Mouse (Mus musculus) heart, embryonic 15.5 days (tissue): Measurements from ENCODE around the gene Tsc22d1. TPM values are rescaled to one million over a fixed set of nuclear protein-coding genes. Genes with fewer than 3 reads are reported as not detected.

Source experiments
- ATAC-seq: fragments of 200-750 bp; cut with Nextera tagmentation; replicated peaks from 2 replicates; pipeline ENCODE4 v1.8.0; 2017; ENCODE audit warnings: low read depth, moderate TSS enrichment; ENCODE audit not compliant: insufficient number of reproducible peaks, insufficient read depth, low FRiP score
- H3K27ac ChIP-seq: fragments of 300-500 bp; sonication (generic); 2 replicates; pipeline ENCODE4 v1.5.1; 2015; ENCODE audit warnings: mild to moderate bottlenecking, inconsistent platforms
- H3K27me3 ChIP-seq: fragments of 300-500 bp; sonication (generic); 2 replicates; pipeline ENCODE4 v1.6.1; 2015; ENCODE audit warnings: inconsistent platforms
- H3K36me3 ChIP-seq: fragments of 300-500 bp; sonication (generic); 2 replicates; pipeline ENCODE4 v1.6.1; 2015; ENCODE audit warnings: mild to moderate bottlenecking, inconsistent platforms
- H3K4me1 ChIP-seq: fragments of 300-500 bp; sonication (generic); replicated peaks from 2 replicates; pipeline ENCODE4 v1.6.1; 2015; ENCODE audit warnings: inconsistent platforms
- H3K4me2 ChIP-seq: fragments of 300-500 bp; sonication (generic); 2 replicates; pipeline ENCODE4 v1.6.1; 2015; ENCODE audit warnings: inconsistent platforms, mild to moderate bottlenecking, moderate library complexity
- H3K4me3 ChIP-seq: fragments of 300-500 bp; sonication (generic); 2 replicates; pipeline ENCODE4 v1.5.1; 2015; ENCODE audit warnings: mild to moderate bottlenecking, inconsistent platforms
- H3K9ac ChIP-seq: fragments of 300-500 bp; sonication (generic); 2 replicates; pipeline ENCODE4 v1.6.1; 2015; ENCODE audit warnings: mild to moderate bottlenecking, inconsistent platforms
- H3K9me3 ChIP-seq: fragments of 300-500 bp; sonication (generic); replicated peaks from 2 replicates; pipeline ENCODE4 v1.6.1; 2016; ENCODE audit warnings: inconsistent platforms
- whole genome bisulfite sequencing: fragments of 180-500 bp; shearing (Covaris S2); methylation state at CpG from one replicate; pipeline ENCODE4 v1.1.7; 2015; ENCODE audit warnings: mixed read lengths; 5-methylcytosine and 5-hydroxymethylcytosine counted together
- polyA plus RNA-seq: library from polyadenylated mRNA; unstranded; fragments of >200 nt; fragmentation: Nextera tagmentation; extraction: Ambion mirVana; gene quantifications from 2 replicates; pipeline ENCODE4 v1.2.1, GENCODE M21; 2015

Tsc22d1 gene
- polyA plus RNA-seq, 1 experiment from 2014 or later = 266 TPM

DNA sequence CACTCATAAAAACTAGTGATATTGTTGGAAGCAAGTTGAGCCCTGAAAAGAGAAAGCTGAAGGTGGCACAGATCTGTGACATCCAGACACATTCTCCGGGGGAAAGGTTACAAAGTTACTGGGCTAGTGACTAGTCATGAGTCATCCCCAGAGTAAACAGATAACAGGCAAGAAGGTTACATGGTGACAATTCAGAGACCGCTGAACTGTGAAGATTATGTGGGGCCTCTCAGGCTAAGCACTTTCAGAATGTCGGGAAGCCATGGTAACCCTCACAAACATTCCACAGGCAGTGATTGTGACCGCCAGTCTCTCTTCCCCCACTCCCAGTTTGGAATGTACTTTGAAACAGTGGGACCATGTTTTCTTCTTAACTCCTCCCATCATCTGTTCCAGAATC is 105.8 kb downstream of the Tsc22d1 start:
- peak; percentile 56; the same call in 1 of the 2 replicates for ATAC-seq
- 13% methylated on average over 4 of the region's 4 CpGs for WGBS
- no peaks in the 10 kb centered on the region for H3K27me3 ChIP-seq
- H3K4me3 ChIP-seq = no peak overlapping the region
- 0 out of 2 replicates have a peak overlapping the region, but pooled peaks have one; percentile 4 for H3K4me2 ChIP-seq
- no peaks in the 10 kb centered on the region for H3K9me3 ChIP-seq
- H3K36me3 ChIP-seq = no peaks in the 10 kb centered on the region
- H3K4me1 ChIP-seq = peaks cover 16% of the 10 kb centered on the region
- no peak overlapping the region for H3K27ac ChIP-seq
- no peak overlapping the region for H3K9ac ChIP-seq

DNA sequence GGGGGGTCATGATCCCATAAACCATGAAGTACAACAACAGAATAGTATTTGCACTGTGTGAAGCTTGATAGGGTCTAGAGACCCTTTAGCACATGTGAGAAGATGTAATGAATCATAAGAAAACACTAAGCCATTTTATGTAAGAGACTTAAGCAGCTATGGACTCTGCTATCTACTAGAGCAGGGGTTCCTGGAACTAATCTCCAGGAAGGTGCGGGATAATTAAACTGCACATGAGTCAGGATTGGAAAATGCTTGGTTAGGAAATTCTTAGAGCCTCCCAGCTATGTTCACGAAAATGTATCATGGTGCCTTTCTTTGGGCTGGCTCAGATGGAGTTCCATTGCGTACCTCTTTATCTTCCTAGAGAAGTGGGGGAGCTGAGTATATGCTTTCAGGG is 106.5 kb downstream of the Tsc22d1 start:
- 87% methylated on average over 3 of the region's 3 CpGs for WGBS
- ATAC-seq = no peak
- H3K27ac ChIP-seq = no peak overlapping the region

DNA sequence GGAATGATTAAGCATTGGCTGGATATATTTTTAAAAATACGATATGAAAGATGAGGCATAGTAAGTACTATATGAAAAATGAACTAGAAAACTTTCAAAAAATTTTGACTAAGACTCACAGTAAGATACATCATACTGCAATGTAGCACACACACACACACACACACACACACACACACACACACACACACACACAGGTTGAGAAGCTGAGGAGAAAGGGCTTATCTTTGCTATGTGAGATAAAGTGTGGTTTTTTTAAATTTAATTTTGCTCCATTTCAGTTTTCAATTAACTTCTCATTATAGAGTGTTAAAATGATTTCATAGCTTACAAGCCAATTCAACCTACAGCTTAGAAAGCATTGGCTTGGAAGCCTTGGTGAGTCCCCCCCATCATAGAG is 108.6 kb downstream of the Tsc22d1 start:
- 77% methylated on average over 1 of the region's 1 CpGs for WGBS
- H3K4me1 ChIP-seq = peaks cover 25% of the 10 kb centered on the region
- no peaks in the 10 kb centered on the region for H3K9me3 ChIP-seq
- H3K4me3 ChIP-seq = no peak overlapping the region
- no peak overlapping the region for H3K27ac ChIP-seq
- no peak for ATAC-seq
- H3K27me3 ChIP-seq = no peaks in the 10 kb centered on the region
- H3K36me3 ChIP-seq = no peaks in the 10 kb centered on the region
- no peak overlapping the region for H3K9ac ChIP-seq
- no peak overlapping the region for H3K4me2 ChIP-seq

More for the DNA sequence above, 106.5 kb downstream of the Tsc22d1 start:
- H3K4me2 ChIP-seq = no peak overlapping the region
- H3K36me3 ChIP-seq = no peaks in the 10 kb centered on the region
- no peak overlapping the region for H3K9ac ChIP-seq
- H3K4me1 ChIP-seq = peaks cover 11% of the 10 kb centered on the region
- no peaks in the 10 kb centered on the region for H3K27me3 ChIP-seq
- no peak overlapping the region for H3K4me3 ChIP-seq
- H3K9me3 ChIP-seq = no peaks in the 10 kb centered on the region

DNA sequence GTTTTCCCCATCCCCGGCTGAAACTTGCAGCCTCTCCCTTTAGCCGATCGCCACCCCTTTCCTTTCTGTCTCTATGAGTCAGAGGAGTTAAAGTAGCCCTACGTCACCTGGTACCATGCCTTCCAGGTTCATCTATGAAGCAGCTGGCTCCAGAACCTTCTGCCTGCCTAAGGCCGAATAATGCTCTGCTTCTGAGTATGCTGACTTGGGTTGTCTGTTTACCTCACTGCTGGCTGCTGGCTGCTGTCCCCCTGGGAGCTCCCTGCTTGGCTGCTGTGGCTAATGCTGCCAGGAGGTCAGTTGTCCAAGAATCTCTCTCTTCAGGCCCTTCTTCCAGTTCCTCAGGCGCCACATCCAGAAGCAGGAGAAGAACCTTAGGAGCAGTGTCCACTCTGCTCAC is 111.7 kb downstream of the Tsc22d1 start:
- no peaks in the 10 kb centered on the region for H3K36me3 ChIP-seq
- H3K27ac ChIP-seq = no peak overlapping the region; the same call in 1 of the 2 replicates
- H3K4me2 ChIP-seq = no peak overlapping the region
- no peak for ATAC-seq
- H3K4me1 ChIP-seq = peaks cover 29% of the 10 kb centered on the region
- no peak overlapping the region for H3K9ac ChIP-seq
- H3K4me3 ChIP-seq = no peak overlapping the region
- 55% methylated on average over 6 of the region's 6 CpGs for WGBS
- H3K9me3 ChIP-seq = no peaks in the 10 kb centered on the region
- H3K27me3 ChIP-seq = no peaks in the 10 kb centered on the region

DNA sequence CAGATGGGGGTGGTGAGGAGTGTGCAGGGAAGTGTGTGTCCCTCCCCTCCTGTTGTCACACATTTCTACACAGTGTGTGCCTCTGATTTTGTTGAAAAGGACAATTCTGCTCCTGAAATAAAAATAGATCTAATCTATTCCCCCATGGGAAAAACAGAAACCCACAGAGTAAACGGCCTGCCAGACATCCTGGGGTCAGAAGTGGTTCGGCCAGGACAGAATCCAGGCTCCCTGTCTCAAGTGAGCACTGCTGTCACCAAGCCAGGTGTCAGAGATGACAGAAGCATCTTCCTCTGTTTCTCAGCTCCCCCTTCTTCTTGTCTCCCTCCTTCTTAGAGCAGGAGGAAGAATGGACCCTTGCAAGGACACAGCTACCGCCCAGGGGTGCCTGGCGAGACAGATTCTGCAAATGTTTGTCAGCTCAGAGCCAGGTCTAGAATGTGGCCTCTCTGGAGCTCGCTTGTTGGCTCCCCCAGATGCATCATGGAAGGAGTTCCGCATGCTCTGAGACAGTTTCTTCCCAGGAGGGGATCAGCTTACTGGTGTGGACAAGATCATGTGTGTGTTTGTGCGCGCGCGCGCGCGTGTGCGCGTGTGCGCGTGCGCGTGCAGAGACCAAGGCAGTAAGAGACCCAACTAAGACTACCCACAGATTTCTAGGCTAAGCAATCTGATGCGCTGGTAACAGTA is 112.4 kb downstream of the Tsc22d1 start:
- Histone ChIP-seq H3K9ac (no peak overlapping the region), H3K27ac (peak overlapping the region; percentile 22; the same call in 1 of the 2 replicates), H3K9me3 (no peaks in the 10 kb centered on the region), H3K4me1 (peaks cover 29% of the 10 kb centered on the region), H3K27me3 (no peaks in the 10 kb centered on the region), H3K4me3 (no peak overlapping the region), H3K36me3 (no peaks in the 10 kb centered on the region), H3K4me2 (no peak overlapping the region)
- ATAC-seq = no peak
- WGBS = 82% methylated on average over 20 of the region's 20 CpGs

DNA sequence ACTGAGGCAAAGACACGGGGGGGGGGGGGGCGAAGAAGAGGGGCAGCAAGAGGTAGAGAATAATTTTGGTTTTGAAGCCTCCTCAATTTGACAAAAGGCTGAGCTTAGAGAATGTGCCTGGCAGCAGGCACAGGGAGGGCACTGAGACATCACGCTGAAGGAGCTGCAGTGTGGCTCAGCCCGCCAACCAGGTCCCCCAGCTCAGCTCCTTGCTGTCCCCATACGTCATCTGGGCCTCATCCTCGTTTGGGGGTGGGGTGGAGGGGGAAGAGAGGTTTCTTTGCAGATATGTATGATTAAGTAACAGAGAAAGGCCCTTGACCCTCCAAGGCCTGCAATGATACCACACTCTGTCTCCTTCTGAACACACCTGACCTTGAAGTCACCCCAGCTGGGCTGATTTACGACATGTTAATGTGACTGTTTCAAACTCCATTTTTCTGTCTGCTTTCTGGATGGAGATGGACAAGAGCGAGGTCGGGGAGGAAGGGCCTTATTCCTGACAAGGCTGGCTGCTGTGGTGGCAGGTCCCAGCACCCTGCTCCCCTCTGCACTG is 113.1 kb downstream of the Tsc22d1 start:
- Histone ChIP-seq H3K27me3 (no peaks in the 10 kb centered on the region), H3K4me1 (peaks cover 30% of the 10 kb centered on the region), H3K9me3 (no peaks in the 10 kb centered on the region), H3K4me2 (no peak overlapping the region), H3K4me3 (no peak overlapping the region), H3K9ac (no peak overlapping the region), H3K27ac (peak overlapping the region; percentile 29; the same call in 1 of the 2 replicates), H3K36me3 (no peaks in the 10 kb centered on the region)
- 57% methylated on average over 9 of the region's 9 CpGs for WGBS
- no peak for ATAC-seq

DNA sequence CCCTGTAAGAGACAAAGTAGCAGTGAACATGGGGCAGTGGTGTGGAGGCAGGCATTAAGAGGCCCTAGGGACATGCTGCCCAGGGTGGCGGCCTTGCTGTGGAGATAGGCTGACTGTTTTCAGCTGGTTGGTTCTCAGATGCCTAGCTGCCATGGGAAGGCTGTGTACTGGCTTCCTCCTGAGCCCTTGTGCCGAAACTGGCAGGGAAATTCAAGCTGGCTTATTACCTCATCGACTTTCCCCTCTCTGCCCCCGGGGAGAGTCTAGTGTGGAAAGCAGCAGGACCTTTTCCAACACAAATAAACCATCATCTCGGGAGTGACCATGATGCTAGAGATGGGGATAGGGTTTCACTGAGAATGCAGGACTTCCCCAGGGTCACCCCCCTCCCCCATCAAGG is 113.9 kb downstream of the Tsc22d1 start:
- Histone ChIP-seq H3K27me3 (no peaks in the 10 kb centered on the region), H3K4me2 (no peak overlapping the region), H3K27ac (peak overlapping the region; percentile 25; the same call in 1 of the 2 replicates), H3K4me1 (peaks cover 38% of the 10 kb centered on the region), H3K9me3 (no peaks in the 10 kb centered on the region), H3K36me3 (no peaks in the 10 kb centered on the region), H3K4me3 (no peak overlapping the region), H3K9ac (no peak overlapping the region)
- 40% methylated on average over 5 of the region's 5 CpGs for WGBS
- no peak for ATAC-seq

DNA sequence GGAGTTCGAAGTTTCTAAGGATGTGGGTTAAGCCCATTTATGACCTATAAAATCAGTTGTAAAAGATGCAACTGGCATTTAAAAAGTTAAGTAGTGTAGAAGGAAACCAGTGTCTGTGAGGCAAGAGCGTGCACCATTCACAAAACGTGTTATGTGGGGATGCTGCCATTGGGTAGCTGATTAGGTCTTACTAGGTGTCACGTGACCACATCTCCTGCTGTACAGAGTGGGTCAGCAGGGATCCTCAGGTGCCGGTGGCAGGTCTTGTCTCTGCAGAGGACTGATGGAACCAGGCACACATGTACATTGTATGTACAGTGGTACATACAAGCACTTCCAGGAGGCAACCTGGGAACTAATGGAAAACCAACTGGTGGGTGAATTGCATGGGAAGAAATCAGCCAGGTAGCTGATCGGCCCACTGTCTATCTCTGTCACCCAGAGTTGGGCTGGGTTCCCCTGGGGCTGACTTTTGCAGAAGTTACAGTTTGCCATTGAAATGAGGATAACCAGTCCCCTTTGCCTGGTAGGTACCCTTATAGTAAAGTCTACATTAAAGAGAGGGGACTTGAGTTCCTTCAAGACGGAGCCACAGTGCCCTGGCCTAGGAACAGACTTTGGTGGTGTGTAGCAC is 116.4 kb downstream of the Tsc22d1 start:
- no peaks in the 10 kb centered on the region for H3K9me3 ChIP-seq
- H3K36me3 ChIP-seq = no peaks in the 10 kb centered on the region
- H3K4me2 ChIP-seq = no peak overlapping the region
- no peak for ATAC-seq
- peaks cover 38% of the 10 kb centered on the region for H3K4me1 ChIP-seq
- 92% methylated on average over 7 of the region's 7 CpGs for WGBS
- no peak overlapping the region for H3K4me3 ChIP-seq
- no peaks in the 10 kb centered on the region for H3K27me3 ChIP-seq
- H3K27ac ChIP-seq = no peak overlapping the region
- H3K9ac ChIP-seq = no peak overlapping the region

DNA sequence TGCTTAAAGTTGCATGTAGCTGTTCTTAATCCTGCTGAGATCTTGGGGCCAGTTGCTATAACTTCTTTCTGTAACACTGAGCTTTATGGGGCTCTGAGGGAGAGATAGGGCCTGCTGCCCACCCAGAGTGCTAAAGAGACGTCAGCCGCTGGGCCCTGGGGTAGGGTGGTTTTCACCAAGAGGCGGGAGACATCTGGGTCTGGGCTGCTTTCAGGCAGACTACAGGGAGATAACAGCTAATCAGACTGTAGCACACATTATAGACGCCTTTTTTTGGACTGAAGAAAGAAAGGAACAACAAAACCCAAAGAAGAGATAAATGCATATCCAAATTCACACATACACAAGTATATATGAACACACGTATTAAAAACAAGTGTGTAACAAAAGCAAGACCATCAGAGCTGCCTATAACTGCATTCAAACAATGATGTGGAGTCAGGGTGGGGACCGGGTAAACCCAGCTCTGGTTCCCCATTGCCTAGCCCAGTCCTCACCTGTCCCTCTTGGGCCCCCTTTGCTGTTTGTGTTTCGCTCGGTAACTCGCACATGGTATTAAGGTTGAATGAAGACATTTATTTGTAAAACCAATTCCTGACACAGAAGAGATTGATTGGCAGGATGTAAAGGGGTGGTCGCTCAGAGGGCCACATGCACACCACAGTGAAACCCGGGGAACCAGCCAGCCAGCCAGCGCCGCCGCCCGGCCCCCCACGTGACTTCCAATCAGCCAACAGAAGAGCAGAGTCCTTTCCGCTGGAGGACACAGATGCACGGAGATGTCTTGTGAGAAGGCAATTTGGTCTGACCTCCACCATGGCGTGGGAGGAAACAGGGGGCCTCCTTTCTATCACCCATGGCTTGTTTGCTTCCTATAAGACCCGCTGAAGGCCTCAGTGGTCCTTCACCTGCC is 117.8 kb downstream of the Tsc22d1 start:
- 28% methylated on average over 20 of the region's 20 CpGs for WGBS
- H3K4me2 ChIP-seq = peak overlapping the region; percentile 64
- H3K9ac ChIP-seq = peak overlapping the region; percentile 18; the same call in 1 of the 2 replicates
- peaks cover 30% of the 10 kb centered on the region for H3K4me1 ChIP-seq
- peak overlapping the region; percentile 39 for H3K4me3 ChIP-seq
- H3K27me3 ChIP-seq = no peaks in the 10 kb centered on the region
- peak overlapping the region; percentile 21 for H3K27ac ChIP-seq
- ATAC-seq = peak; percentile 72
- H3K36me3 ChIP-seq = no peaks in the 10 kb centered on the region
- no peaks in the 10 kb centered on the region for H3K9me3 ChIP-seq

DNA sequence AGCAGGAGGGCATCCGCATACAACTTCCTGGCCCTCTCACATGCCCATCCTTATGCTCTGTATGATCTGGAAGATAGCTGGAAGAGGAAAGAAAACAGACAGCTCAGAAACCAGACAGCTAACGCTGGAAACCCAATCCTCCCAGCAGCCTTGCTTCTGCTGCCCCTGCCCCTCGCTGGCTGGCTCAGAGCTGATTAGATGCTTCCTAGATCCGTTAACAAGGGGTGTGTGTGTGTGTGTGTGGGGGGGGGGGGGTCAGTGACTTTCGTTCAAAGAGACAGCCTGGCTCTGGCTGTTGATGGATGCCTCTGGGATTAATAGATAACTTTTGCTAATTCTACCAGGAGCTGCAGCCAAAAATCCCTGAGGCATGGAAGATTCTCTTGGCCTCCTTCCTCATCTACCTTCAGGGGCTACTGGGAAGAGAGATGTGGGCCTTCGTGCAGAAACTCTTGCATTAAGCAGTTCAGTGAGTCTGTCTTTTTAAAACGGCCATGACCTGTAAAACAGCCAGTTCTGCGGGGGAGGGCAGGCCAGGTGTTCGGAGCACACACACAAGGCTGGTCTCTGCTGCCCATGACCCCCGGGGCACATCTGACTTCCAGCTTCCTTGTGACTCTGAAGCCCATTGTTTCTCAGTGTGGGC is 118.5 kb downstream of the Tsc22d1 start:
- H3K9ac ChIP-seq = peak overlapping the region; percentile 18; the same call in 1 of the 2 replicates
- H3K36me3 ChIP-seq = no peaks in the 10 kb centered on the region
- H3K27me3 ChIP-seq = no peaks in the 10 kb centered on the region
- WGBS = 20% methylated on average over 10 of the region's 10 CpGs
- peak overlapping the region; percentile 39 for H3K4me3 ChIP-seq
- H3K9me3 ChIP-seq = no peaks in the 10 kb centered on the region
- no peak for ATAC-seq
- peaks cover 23% of the 10 kb centered on the region for H3K4me1 ChIP-seq
- peak overlapping the region; percentile 21 for H3K27ac ChIP-seq
- peak overlapping the region; percentile 64 for H3K4me2 ChIP-seq
